Mouse (Mus musculus) G1E (cell line): ENCODE measurements around the gene Slc1a5.

ENCODE experiments used
- CTCF ChIP-seq: IDR thresholded peaks from 2 replicates; pipeline ENCODE4 v1.5.1; 2012; ENCODE audit warnings: low read depth, low read length, inconsistent platforms, mixed read lengths
- GATA1 ChIP-seq: IDR thresholded peaks from 2 replicates; pipeline ENCODE4 v1.6.1; 2012; ENCODE audit warnings: borderline replicate concordance, low read length, inconsistent platforms, mixed read lengths
- POLR2AphosphoS5 ChIP-seq: IDR thresholded peaks from 2 replicates; pipeline ENCODE4 v1.6.1; 2012; ENCODE audit warnings: low read depth, low read length, inconsistent platforms; ENCODE audit not compliant: insufficient replicate concordance
- TAL1 ChIP-seq: conservative IDR thresholded peaks from 2 replicates; pipeline ENCODE4 v1.6.1; 2012; ENCODE audit warnings: low read depth, low read length, inconsistent platforms, mixed read lengths

DNA sequence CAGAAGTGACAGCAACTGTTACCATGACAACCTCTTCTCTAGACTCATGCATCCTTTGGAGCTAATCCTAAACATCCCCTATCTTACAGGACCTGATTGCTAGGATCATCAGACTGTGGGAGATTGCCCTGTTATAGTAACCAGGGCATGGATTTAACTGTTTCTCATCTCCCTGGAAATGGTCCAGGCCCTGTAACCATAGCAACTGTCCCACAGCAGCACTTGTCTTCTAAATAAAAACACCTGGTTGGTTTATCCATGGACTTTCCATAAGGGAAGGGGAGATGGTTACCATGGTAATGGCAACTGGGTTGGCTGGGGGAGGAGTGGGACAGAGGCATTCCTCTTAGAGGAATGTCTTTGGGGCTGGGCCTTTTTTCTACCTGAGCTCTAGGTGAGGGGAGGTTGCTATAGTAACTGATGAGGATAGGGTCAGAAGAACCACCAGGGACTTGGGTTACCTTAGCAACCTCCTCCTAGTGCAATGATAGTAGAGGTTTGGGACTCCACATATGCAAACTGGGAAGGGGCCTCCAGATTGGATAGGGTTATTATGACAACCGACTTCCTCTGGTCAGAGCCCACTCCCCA lies 34.3 kb downstream of the Slc1a5 start, which contains the start of gene Strn4:
- no peak for TF ChIP-seq CTCF
- TF ChIP-seq GATA1: no peak
- TF ChIP-seq TAL1: no peak
- no peak for TF ChIP-seq POLR2AphosphoS5
